Mouse (Mus musculus) gastrocnemius, postnatal 25 days (tissue): ENCODE results near the gene Abhd13. TPM values are rescaled to one million over a fixed set of nuclear protein-coding genes. Genes with fewer than 3 reads are reported as not detected.

Experiments used
- DNase-seq: peaks from one replicate; pipeline ENCODE4 v3.0.0; 2022
- total RNA-seq, 2 experiments: library from RNA; stranded (reverse); gene quantifications; 1 replicate in 1 of 2; 2 replicates in 1 of 2; pipeline ENCODE4 v1.2.3; 2021

Gene Abhd13
- total RNA-seq, 2 experiments from 2014 or later: 7.9 to 8.1 TPM

GRCm38 (mm10) chr8:10016252-10016651 lies 38.7 kb downstream of the Abhd13 start:
- DNase-seq: no peak

GRCm38 (mm10) chr8:10017231-10017630 lies 39.7 kb downstream of the Abhd13 start:
- DNase-seq: no peak

GRCm38 (mm10) chr8:10030320-10031060 lies 53.0 kb downstream of the Abhd13 start:
- DNase-seq: no peak

- DNase-seq: no peak
These were observed 53.7 kb downstream of the Abhd13 start for GRCm38 (mm10) chr8:10031177-10031576.

- DNase-seq: no peak
These were observed 63.4 kb downstream of the Abhd13 start for GRCm38 (mm10) chr8:10040866-10041265.

Other genes starting within 250 kb of the Abhd13 start
- gene Fam155a, start 206.5 kb upstream of the Abhd13 start, total RNA-seq: under 1 TPM in 1 of 2 experiments, not detected in 1; 0.08 TPM
- gene Gm10217, start 113.5 kb upstream of the Abhd13 start, total RNA-seq: not detected
- gene Lig4, start within 50 bp of the Abhd13 start, total RNA-seq: 1 to 10 TPM; 3.0 to 3.6 TPM
- under 1 TPM; 0.92 to 0.99 TPM for gene Tnfsf13b, start 28.8 kb downstream of the Abhd13 start, total RNA-seq
- 1 to 10 TPM; 1.2 to 1.6 TPM for gene Myo16, start 176.2 kb downstream of the Abhd13 start, total RNA-seq